Mouse (Mus musculus) testis, adult 2 months (tissue): ENCODE results near the gene Mapk1ip1l. TPM values are rescaled to one million over a fixed set of nuclear protein-coding genes. Genes with fewer than 3 reads are reported as not detected.
A peak's percentile ranks its signal among the peaks of the same experiment; 100 is the strongest.

Source experiments
- H3K27ac ChIP-seq: fragments of 200-500 bp; 2 replicates; pipeline ENCODE4 v1.5.1; 2012; ENCODE audit warnings: low read depth, low read length; ENCODE audit not compliant: control insufficient read depth, insufficient read depth
- H3K27me3 ChIP-seq: fragments of 200-500 bp; 2 replicates; pipeline ENCODE4 v1.6.1; 2012; ENCODE audit warnings: mild to moderate bottlenecking, low read length, moderate library complexity; ENCODE audit not compliant: control insufficient read depth, insufficient read depth
- H3K36me3 ChIP-seq: fragments of 200-500 bp; 2 replicates; pipeline ENCODE4 v1.6.1; 2012; ENCODE audit warnings: mild to moderate bottlenecking, low read length; ENCODE audit not compliant: control insufficient read depth, insufficient read depth
- H3K4me1 ChIP-seq: fragments of 200-500 bp; 2 replicates; pipeline ENCODE4 v1.6.1; 2012; ENCODE audit warnings: low read length; ENCODE audit not compliant: control insufficient read depth, insufficient read depth
- H3K4me3 ChIP-seq: fragments of 200-500 bp; 2 replicates; pipeline ENCODE4 v1.5.1; 2012; ENCODE audit warnings: low read depth, mild to moderate bottlenecking, low read length, moderate library complexity, mixed read lengths; ENCODE audit not compliant: control insufficient read depth
- CTCF ChIP-seq: fragments of 200-500 bp; IDR thresholded peaks from 2 replicates; pipeline ENCODE4 v1.5.1; 2012; ENCODE audit warnings: low read depth, mild to moderate bottlenecking, inconsistent platforms, low read length, moderate library complexity; ENCODE audit not compliant: control insufficient read depth, insufficient read depth, insufficient replicate concordance
- POLR2A ChIP-seq: fragments of 200-500 bp; IDR thresholded peaks from 2 replicates; pipeline ENCODE4 v1.6.1; 2012; ENCODE audit warnings: low read depth, mild to moderate bottlenecking, inconsistent platforms, low read length, moderate library complexity; ENCODE audit not compliant: control insufficient read depth
- polyA plus RNA-seq: library from polyadenylated mRNA; depleted of rRNA; stranded (reverse); fragments of >200 nt; gene quantifications from 2 replicates; pipeline ENCODE4 v1.2.3, GENCODE M21; 2012; rRNA removed

The Mapk1ip1l gene
- 41.8 and 43.7 TPM in 2 replicates for polyA plus RNA-seq

GRCm38 (mm10) chr14:47297785-47298407 lies at the start of gene Mapk1ip1l:
Mapk1ip1l (plus strand) TSS chr14:47298266.
- Histone ChIP-seq H3K4me1 (no peaks in the 10 kb centered on the region; the same call in 1 of the 2 replicates), H3K27ac (peak within 1 kb of the TSS; percentile 97), H3K36me3 (no peaks in the 10 kb centered on the region), H3K27me3 (no peaks in the 10 kb centered on the region), H3K4me3 (peak within 1 kb of the TSS; percentile 98)
- TF ChIP-seq CTCF (peak; percentile 71), POLR2A (peak; percentile 66)

- TF ChIP-seq POLR2A = no peak
- TF ChIP-seq CTCF = no peak
- Histone ChIP-seq H3K4me3 (no peak overlapping the region), H3K36me3 (no peaks in the 10 kb centered on the region; the same call in 1 of the 2 replicates), H3K27ac (no peak overlapping the region), H3K4me1 (no peaks in the 10 kb centered on the region), H3K27me3 (no peaks in the 10 kb centered on the region)
These were observed 48.2 kb upstream of the Mapk1ip1l start for GRCm38 (mm10) chr14:47249839-47250238.

- H3K27me3 ChIP-seq = no peaks in the 10 kb centered on the region
- H3K27ac ChIP-seq = no peak overlapping the region
- H3K4me1 ChIP-seq = no peaks in the 10 kb centered on the region
- no peak for TF ChIP-seq CTCF
- TF ChIP-seq POLR2A = no peak
- H3K4me3 ChIP-seq = no peak overlapping the region
- H3K36me3 ChIP-seq = no peaks in the 10 kb centered on the region
These were observed 33.2 kb upstream of the Mapk1ip1l start for GRCm38 (mm10) chr14:47264866-47265265.

GRCm38 (mm10) chr14:47265829-47266228 lies 32.2 kb upstream of the Mapk1ip1l start:
- Histone ChIP-seq H3K36me3 (no peaks in the 10 kb centered on the region), H3K27ac (no peak overlapping the region), H3K27me3 (no peaks in the 10 kb centered on the region), H3K4me3 (no peak overlapping the region), H3K4me1 (no peaks in the 10 kb centered on the region)
- no peak for TF ChIP-seq CTCF
- TF ChIP-seq POLR2A = no peak

GRCm38 (mm10) chr14:47269056-47269455 lies 29.0 kb upstream of the Mapk1ip1l start:
- no peaks in the 10 kb centered on the region for H3K27me3 ChIP-seq
- H3K4me3 ChIP-seq = no peak overlapping the region
- TF ChIP-seq POLR2A (no peak), CTCF (no peak)
- no peaks in the 10 kb centered on the region for H3K4me1 ChIP-seq
- H3K27ac ChIP-seq = no peak overlapping the region
- no peaks in the 10 kb centered on the region for H3K36me3 ChIP-seq

- no peaks in the 10 kb centered on the region for H3K27me3 ChIP-seq
- TF ChIP-seq CTCF (no peak), POLR2A (no peak)
These were observed 28.4 kb upstream of the Mapk1ip1l start for GRCm38 (mm10) chr14:47269706-47270105.

GRCm38 (mm10) chr14:47273751-47274150 lies 24.3 kb upstream of the Mapk1ip1l start:
- no peaks in the 10 kb centered on the region for H3K36me3 ChIP-seq
- no peaks in the 10 kb centered on the region for H3K27me3 ChIP-seq
- TF ChIP-seq CTCF (no peak), POLR2A (no peak)

More at GRCm38 (mm10) chr14:47269706-47270105, 28.4 kb upstream of the Mapk1ip1l start:
- Histone ChIP-seq H3K4me1 (no peaks in the 10 kb centered on the region), H3K4me3 (no peak overlapping the region), H3K27ac (no peak overlapping the region), H3K36me3 (no peaks in the 10 kb centered on the region)

GRCm38 (mm10) chr14:47275417-47275816 lies 22.6 kb upstream of the Mapk1ip1l start:
- no peaks in the 10 kb centered on the region for H3K4me1 ChIP-seq
- TF ChIP-seq POLR2A = no peak
- no peak for TF ChIP-seq CTCF
- no peaks in the 10 kb centered on the region for H3K27me3 ChIP-seq
- H3K4me3 ChIP-seq = no peak overlapping the region
- no peaks in the 10 kb centered on the region for H3K36me3 ChIP-seq
- H3K27ac ChIP-seq = no peak overlapping the region

More at GRCm38 (mm10) chr14:47273751-47274150, 24.3 kb upstream of the Mapk1ip1l start:
- H3K4me3 ChIP-seq = no peak overlapping the region
- H3K4me1 ChIP-seq = no peaks in the 10 kb centered on the region
- H3K27ac ChIP-seq = no peak overlapping the region
